In the genomic region with DNA sequence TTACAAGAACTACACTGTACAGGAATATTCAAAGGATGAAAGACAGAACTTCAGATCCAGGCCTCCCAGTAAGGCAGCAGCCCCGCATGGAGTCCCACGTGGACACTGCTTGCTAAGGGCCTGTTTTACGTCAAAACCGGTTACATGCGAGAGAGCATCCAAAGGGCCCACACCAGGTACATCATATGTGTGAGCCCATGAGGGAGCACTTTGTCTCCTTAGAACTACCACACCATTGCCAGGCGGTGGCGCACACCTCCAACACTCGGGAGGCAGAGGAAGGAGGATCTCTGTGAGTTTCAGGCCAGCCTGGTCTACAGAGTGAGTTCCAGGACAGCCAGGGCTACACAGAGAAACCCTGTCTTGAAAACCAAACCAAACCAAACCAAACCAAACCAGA, we compare ENCODE assay signal across 17 mouse cellular contexts. TPM values are rescaled to one million over a fixed set of nuclear protein-coding genes. Genes with fewer than 3 reads are reported as not detected.
DNase-seq lines count a peak whose midpoint lies in the region; ATAC-seq and TF ChIP-seq lines count a peak whose summit lies in the region.
"Not testable (repeated sequence)": the region's sequence is repeated elsewhere in the genome, so short reads cannot be mapped to it uniquely, and the experiment has no call there.
"Had no signal": no experiment of that assay in that cellular context is flagged by ENCODE, and none has a peak within 500 bp of the region (broad histone marks: within the 10 kb centered on the region; RNA-seq: fewer than 3 reads in every experiment).

No protein-coding gene starts in this region.

- H3K27ac ChIP-seq in ES-E14 (ENCODE audit: insufficient read depth, low read depth, low read length, poor library complexity, severe bottlenecking); embryonic fibroblast, embryonic 13.5 days (ENCODE audit: insufficient read depth, low read length); kidney, adult 2 months (ENCODE audit: insufficient read depth, low read depth, low read length); liver, postnatal 0 days (ENCODE audit: low read depth); spleen, adult 2 months (ENCODE audit: insufficient read depth, low read length): not testable (repeated sequence)

- in situ Hi-C loops in ES-E14 (cut with MboI; ENCODE audit: low sequenced_read_pairs in 2 of 2, unreplicated experiment in 2 of 2) = loop anchor here (5.0 to 25.0 kb wide), 3 partner anchors 53 to 117 kb away; no protein-coding TSS in a partner anchor

- not testable (repeated sequence) for H3K4me3 ChIP-seq in ES-E14 (ENCODE audit: insufficient read depth in 1 of 2, low read depth in 1 of 2, low read length in 2 of 2, poor library complexity in 1 of 2, severe bottlenecking in 1 of 2); embryonic fibroblast, embryonic 13.5 days (ENCODE audit: insufficient read depth, low read length); kidney, adult 2 months (ENCODE audit: insufficient read depth, low read depth, low read length); liver, postnatal 0 days (ENCODE audit: low read depth, low read length); spleen, adult 2 months (ENCODE audit: extremely low read depth, insufficient read depth, insufficient read length)

- ATAC-seq in liver, postnatal 0 days = not testable (repeated sequence)

- DNase-seq in A20 (ENCODE audit: low read depth, low spot score) (peak; percentile 67), ES-E14 (ENCODE audit: low read depth, low spot score) (peak; percentile 47), ZHBTc4 (ENCODE audit: low read depth, low spot score) (peak; percentile 79)
- not testable (repeated sequence) for DNase-seq in kidney, adult 2 months; spleen, adult 2 months (ENCODE audit: low read depth in 1 of 2, low spot score in 2 of 2)
- DNase-seq in liver, postnatal 0 days = peak; percentile 40
- peak; percentile 16 for DNase-seq in yolk sac, embryonic 10.5 days (ENCODE audit: low spot score)

- not testable (repeated sequence) for H3K4me1 ChIP-seq in ES-E14 (ENCODE audit: control insufficient read depth in 2 of 2, insufficient read depth in 2 of 2, low read length in 2 of 2, poor library complexity in 1 of 2); embryonic fibroblast, embryonic 13.5 days (ENCODE audit: control insufficient read depth, insufficient read depth, low read length); kidney, adult 2 months (ENCODE audit: control insufficient read depth, insufficient read depth, low read length); liver, postnatal 0 days (ENCODE audit: insufficient read depth); spleen, adult 2 months (ENCODE audit: control insufficient read depth, insufficient read depth, insufficient read length)

- not testable (repeated sequence) for TF ChIP-seq POLR2A in embryonic fibroblast, embryonic 13.5 days (IDR thresholded peaks at IDR 0.05; ENCODE audit: low read depth, low read length); kidney, adult 2 months (IDR thresholded peaks at IDR 0.05; ENCODE audit: low read depth, low read length); spleen, adult 2 months (IDR thresholded peaks at IDR 0.05; ENCODE audit: low read depth, low read length)

- not testable (repeated sequence) for H3K9me3 ChIP-seq in ES-E14 (ENCODE audit: control insufficient read depth, insufficient read depth, low read depth, low read length); liver, postnatal 0 days (ENCODE audit: low read length)

- H3K36me3 ChIP-seq in ES-E14 (ENCODE audit: control insufficient read depth, insufficient read depth, low read length, poor library complexity, severe bottlenecking); kidney, adult 2 months (ENCODE audit: control insufficient read depth, insufficient read depth, low read length); liver, postnatal 0 days (replicated peaks; ENCODE audit: insufficient read depth, low read length); spleen, adult 2 months (ENCODE audit: control insufficient read depth, insufficient read depth, low read length): not testable (repeated sequence)

- not testable (repeated sequence) for H3K9ac ChIP-seq in ES-E14 (ENCODE audit: insufficient read depth, low read depth, low read length, poor library complexity, severe bottlenecking); liver, postnatal 0 days (replicated peaks)

- not testable (repeated sequence) for H3K27me3 ChIP-seq in kidney, adult 2 months (replicated peaks; ENCODE audit: control insufficient read depth, insufficient read depth, low read length); liver, postnatal 0 days (ENCODE audit: insufficient read depth, low read length); spleen, adult 2 months (ENCODE audit: control insufficient read depth, insufficient read depth, low read length)

- TF ChIP-seq CTCF in embryonic fibroblast, embryonic 13.5 days (IDR thresholded peaks at IDR 0.05; ENCODE audit: borderline replicate concordance, insufficient read depth, low read length) = 0 out of 2 replicates have a peak, but pooled peaks have one; percentile 30
- TF ChIP-seq CTCF in kidney, adult 2 months (conservative IDR thresholded peaks at IDR 0.05; ENCODE audit: insufficient read depth, insufficient read length, low read depth, low read length) = peak; percentile 48
- peak; percentile 60 for TF ChIP-seq CTCF in liver, postnatal 0 days (IDR thresholded peaks at IDR 0.05; ENCODE audit: low read depth)
- TF ChIP-seq CTCF in spleen, adult 2 months (IDR thresholded peaks at IDR 0.05; ENCODE audit: extremely low read depth, insufficient read depth, insufficient read length, insufficient replicate concordance) = peak; percentile 23; the same call in 1 of the 2 replicates

- not testable (repeated sequence) for TF ChIP-seq EP300 in liver, postnatal 0 days (IDR thresholded peaks at IDR 0.05; ENCODE audit: low read depth)

- WGBS in kidney, adult 2 months = 74% methylated on average over 8 of the region's 8 CpGs
- 59% methylated on average over 8 of the region's 8 CpGs for WGBS in liver, postnatal 0 days (ENCODE audit: insufficient replicate concordance)
- 80% methylated on average over 8 of the region's 8 CpGs for WGBS in spleen, adult 2 months

- H3K4me2 ChIP-seq in liver, postnatal 0 days (ENCODE audit: low read depth, low read length) = not testable (repeated sequence)

TF ChIP-seq in ES-E14, 5 proteins besides CTCF, POLR2A, EP300 and RAD21:
- TF ChIP-seq ZC3H11A (IDR thresholded peaks at IDR 0.05; ENCODE audit: borderline replicate concordance, low read depth, low read length) = 0 out of 2 replicates have a peak, but pooled peaks have one; percentile 32

RNA-seq across cellular contexts. Expression of a gene that starts 3.4 kb away (rescaled TPM):
- total RNA-seq in ES-E14 (2012; rRNA removed) = 5.6 and 16.0 TPM in 2 replicates
- not detected in 2 replicates for polyA plus RNA-seq in embryonic fibroblast, embryonic 13.5 days (2011; ENCODE audit: insufficient read length, low read depth, missing spikeins)
- polyA plus RNA-seq in kidney, adult 2 months (2012; rRNA removed) = 32.1 TPM in 2 replicates
- polyA plus RNA-seq in liver, postnatal 0 days (2015; fragmentation: Nextera tagmentation; extraction: Ambion mirVana) = 24.3 and 27.3 TPM in 2 replicates
- 16.0 and 16.3 TPM in 2 replicates for polyA plus RNA-seq in spleen, adult 2 months (2012; rRNA removed)

RNA-seq across cellular contexts. Expression of a gene that starts 58.9 kb away (rescaled TPM):
- total RNA-seq in ES-E14 (2012; rRNA removed) = 0.31 and 0.53 TPM in 2 replicates
- polyA plus RNA-seq in embryonic fibroblast, embryonic 13.5 days (2011; ENCODE audit: insufficient read length, low read depth, missing spikeins) = not detected in 2 replicates
- polyA plus RNA-seq in kidney, adult 2 months (2012; rRNA removed) = 36.3 and 41.2 TPM in 2 replicates
- polyA plus RNA-seq in liver, postnatal 0 days (2015; fragmentation: Nextera tagmentation; extraction: Ambion mirVana) = 0.08 TPM in 1 of 2 replicates, not detected in the other
- 0.45 and 0.67 TPM in 2 replicates for polyA plus RNA-seq in spleen, adult 2 months (2012; rRNA removed)
- total RNA-seq: common myeloid progenitor, adult 5-6 weeks; megakaryocyte-erythroid progenitor cell, adult 5-6 weeks had no signal
- polyA plus RNA-seq: embryonic facial prominence, embryonic 12.5 days; erythroblast, embryonic 14.5 days; forebrain, embryonic 12.5 days; limb, embryonic 10.5 days; liver, embryonic 11.5 days; neural tube, embryonic 12.5 days; stomach, embryonic 15.5 days had no signal

Comparison
In these comparisons a context has a peak if more than half of its experiments do, and no peak if none do; other contexts are left out.
1. RNA of a gene that starts 3.4 kb away (polyA plus RNA-seq): 32.1 TPM in kidney, adult 2 months, 24.3 to 27.3 TPM in liver, postnatal 0 days and 16.0 to 16.3 TPM in spleen, adult 2 months; not detected in embryonic fibroblast, embryonic 13.5 days; every median in the first group is over 10 times any median in the second.
2. RNA of a gene that starts 58.9 kb away (polyA plus RNA-seq): 36.3 to 41.2 TPM in kidney, adult 2 months; 0.45 to 0.67 TPM in spleen, adult 2 months, 0.08 TPM in liver, postnatal 0 days and not detected in embryonic fibroblast, embryonic 13.5 days; every median in the first group is over 10 times any median in the second.
3. Peak in every context shown above with its lines, with median percentiles within 50 percentile points of each other: CTCF ChIP-seq.